Mouse (Mus musculus): ENCODE measurements around the gene Gm21304. TPM values are rescaled to one million over a fixed set of nuclear protein-coding genes. Genes with fewer than 3 reads are reported as not detected.

Gm21304 gene
- not detected in 2 replicates for polyA plus RNA-seq (2015; fragmentation: Nextera tagmentation; extraction: Ambion mirVana)

DNA sequence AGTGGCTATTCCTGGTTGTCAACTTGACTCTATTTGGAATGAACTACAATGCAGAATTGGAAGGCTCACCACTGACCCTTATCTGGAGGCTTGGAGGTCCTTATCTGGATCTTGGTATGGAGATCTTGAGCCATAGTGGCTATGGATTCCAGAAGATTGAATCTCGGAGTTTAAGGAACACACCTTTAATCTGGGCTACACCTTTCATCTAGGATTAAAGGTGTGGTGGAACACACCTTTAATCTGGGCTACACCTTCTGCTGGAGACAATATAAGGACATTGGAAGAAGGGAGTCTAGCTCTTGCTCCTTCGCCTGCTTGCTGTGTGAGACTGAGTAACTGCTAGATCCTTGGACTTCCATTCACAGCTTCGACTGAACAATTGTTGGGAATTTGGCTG lies at the start of gene Gm21304:
TSS of gene Gm21304 (plus strand) at position 301 of the 400 bp plus-strand sequence.

DNA sequence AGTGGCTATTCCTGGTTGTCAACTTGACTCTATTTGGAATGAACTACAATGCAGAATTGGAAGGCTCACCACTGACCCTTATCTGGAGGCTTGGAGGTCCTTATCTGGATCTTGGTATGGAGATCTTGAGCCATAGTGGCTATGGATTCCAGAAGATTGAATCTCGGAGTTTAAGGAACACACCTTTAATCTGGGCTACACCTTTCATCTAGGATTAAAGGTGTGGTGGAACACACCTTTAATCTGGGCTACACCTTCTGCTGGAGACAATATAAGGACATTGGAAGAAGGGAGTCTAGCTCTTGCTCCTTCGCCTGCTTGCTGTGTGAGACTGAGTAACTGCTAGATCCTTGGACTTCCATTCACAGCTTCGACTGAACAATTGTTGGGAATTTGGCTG lies 25.6 kb upstream of the Gm21304 start, which contains the start of gene Gm21293:
TSS of gene Gm21293 (plus strand) at position 301 of the 400 bp plus-strand sequence.

GRCm38 (mm10) chr10:104151197-104151596 lies 17.1 kb upstream of the Gm21304 start, which contains the start of gene Gm6763:
Gm6763 (plus strand) TSS chr10:104151497.

GRCm38 (mm10) chr10:104159706-104160105 lies 8.6 kb upstream of the Gm21304 start, which contains the start of gene Gm8764:
Gm8764 (plus strand) TSS chr10:104160006.

GRCm38 (mm10) chr10:104176724-104177123 lies 8.4 kb downstream of the Gm21304 start, which contains the start of gene Gm21312:
Gm21312 (plus strand) TSS chr10:104177024.

DNA sequence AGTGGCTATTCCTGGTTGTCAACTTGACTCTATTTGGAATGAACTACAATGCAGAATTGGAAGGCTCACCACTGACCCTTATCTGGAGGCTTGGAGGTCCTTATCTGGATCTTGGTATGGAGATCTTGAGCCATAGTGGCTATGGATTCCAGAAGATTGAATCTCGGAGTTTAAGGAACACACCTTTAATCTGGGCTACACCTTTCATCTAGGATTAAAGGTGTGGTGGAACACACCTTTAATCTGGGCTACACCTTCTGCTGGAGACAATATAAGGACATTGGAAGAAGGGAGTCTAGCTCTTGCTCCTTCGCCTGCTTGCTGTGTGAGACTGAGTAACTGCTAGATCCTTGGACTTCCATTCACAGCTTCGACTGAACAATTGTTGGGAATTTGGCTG lies 16.9 kb downstream of the Gm21304 start, which contains the start of gene Gm20765:
TSS of gene Gm20765 (plus strand) at position 301 of the 400 bp plus-strand sequence.

GRCm38 (mm10) chr10:104193742-104194141 lies 25.4 kb downstream of the Gm21304 start, which contains the start of gene Gm4340:
Gm4340 (plus strand) TSS chr10:104194042.

Other genes starting within 250 kb of the Gm21304 start
- not detected in 2 replicates for gene Gm21293, start 25.5 kb upstream of the Gm21304 start, polyA plus RNA-seq (2015; fragmentation: Nextera tagmentation; extraction: Ambion mirVana)
- not detected in 2 replicates for gene Gm6763, start 17.0 kb upstream of the Gm21304 start, polyA plus RNA-seq (2015; fragmentation: Nextera tagmentation; extraction: Ambion mirVana)
- not detected in 2 replicates for gene Gm8764, start 8.5 kb upstream of the Gm21304 start, polyA plus RNA-seq (2015; fragmentation: Nextera tagmentation; extraction: Ambion mirVana)
- gene Gm21312, start 8.5 kb downstream of the Gm21304 start, polyA plus RNA-seq (2015; fragmentation: Nextera tagmentation; extraction: Ambion mirVana) = not detected in 2 replicates
- gene Gm20765, start 17.0 kb downstream of the Gm21304 start, polyA plus RNA-seq (2015; fragmentation: Nextera tagmentation; extraction: Ambion mirVana) = not detected in 2 replicates
- gene Gm4340, start 25.5 kb downstream of the Gm21304 start, polyA plus RNA-seq (2015; fragmentation: Nextera tagmentation; extraction: Ambion mirVana) = not detected in 2 replicates

All from neural tube, postnatal 0 days (tissue).